ENCODE assay signal across 9 mouse cellular contexts in genomic region chr2:156370896-156371295, GRCm38 (mm10).
"Had no signal": no experiment of that assay in that cellular context is flagged by ENCODE, and none has a peak within 500 bp of the region (broad histone marks: within the 10 kb centered on the region; RNA-seq: fewer than 3 reads in every experiment).

No protein-coding gene starts in this region.

- DNase-seq: kidney, adult 8-10 months; kidney, postnatal 10 days; kidney, postnatal 4 days; left cerebral cortex, postnatal 4 days; liver, postnatal 0 days; lung, embryonic 14.5 days; thymus, postnatal 36 days had no signal

- ATAC-seq: liver, postnatal 0 days; lung, postnatal 0 days; midbrain, embryonic 13.5 days had no signal
